Mouse (Mus musculus): ENCODE data around the gene Phlpp2. TPM values are rescaled to one million over a fixed set of nuclear protein-coding genes. Genes with fewer than 3 reads are reported as not detected.

The Phlpp2 gene
- polyA plus RNA-seq, 1 experiment from 2014 or later: 1.5 TPM

DNA sequence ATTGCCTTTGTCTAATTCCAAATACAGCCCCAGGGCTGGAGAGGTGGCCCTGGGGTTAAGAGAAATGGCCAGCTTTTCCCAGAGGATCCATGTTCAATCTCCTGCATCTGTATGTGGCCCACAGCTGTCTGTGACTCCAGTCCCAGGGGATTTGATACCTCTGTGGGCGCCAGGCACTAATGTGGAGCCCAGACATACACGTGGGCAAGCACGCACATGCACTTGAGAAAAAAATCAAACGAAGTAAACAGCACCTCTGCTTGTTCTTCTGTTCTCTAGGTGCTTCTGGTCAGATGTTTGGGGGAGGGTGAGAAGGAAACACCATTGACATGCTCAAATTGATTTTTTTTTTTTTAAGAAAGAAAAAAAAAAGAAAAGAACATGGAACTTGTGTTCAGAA, 95.8 kb downstream of the Phlpp2 start:
- H3K27me3 ChIP-seq (replicated peaks): peaks cover 59% of the 10 kb centered on the region
- H3K36me3 ChIP-seq: no peaks in the 10 kb centered on the region
- WGBS: 70% methylated on average over 4 of the region's 4 CpGs
- no peak overlapping the region for H3K4me2 ChIP-seq
- H3K9me3 ChIP-seq (replicated peaks): no peaks in the 10 kb centered on the region
- ATAC-seq (ENCODE audit: insufficient number of reproducible peaks, low FRiP score): no peak
- no peak overlapping the region for H3K27ac ChIP-seq (ENCODE audit: poor library complexity, severe bottlenecking)
- peaks cover 16% of the 10 kb centered on the region for H3K4me1 ChIP-seq (replicated peaks)
- H3K4me3 ChIP-seq: no peak overlapping the region
- no peak overlapping the region for H3K9ac ChIP-seq

DNA sequence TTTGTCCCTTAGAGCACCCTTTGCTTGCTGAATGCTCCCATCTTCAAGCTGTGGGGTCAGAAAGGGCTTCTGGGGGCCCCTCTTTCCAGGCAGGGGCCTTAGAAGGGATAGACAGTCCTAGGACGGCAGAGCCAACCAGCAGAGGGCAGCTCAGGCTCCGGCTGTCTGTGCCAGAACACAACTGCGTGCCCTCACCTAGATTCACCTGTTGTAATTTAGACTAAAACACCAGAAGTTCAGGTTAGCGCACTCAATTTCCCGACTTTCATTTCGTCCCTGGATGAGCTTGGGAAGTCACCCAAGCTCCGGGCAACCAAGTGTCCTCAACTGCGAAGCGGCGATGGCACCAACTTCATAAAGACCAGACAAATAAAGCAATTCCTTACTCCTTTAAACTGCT, 100.5 kb downstream of the Phlpp2 start:
- H3K9ac ChIP-seq: no peak overlapping the region
- 56% methylated on average over 10 of the region's 10 CpGs for WGBS
- peaks cover 32% of the 10 kb centered on the region for H3K27me3 ChIP-seq (replicated peaks)
- no peaks in the 10 kb centered on the region for H3K4me1 ChIP-seq (replicated peaks)
- no peaks in the 10 kb centered on the region for H3K9me3 ChIP-seq (replicated peaks)
- no peaks in the 10 kb centered on the region for H3K36me3 ChIP-seq
- ATAC-seq (ENCODE audit: insufficient number of reproducible peaks, low FRiP score): no peak
- H3K4me2 ChIP-seq: peak overlapping the region; percentile 8; the same call in 1 of the 2 replicates
- H3K27ac ChIP-seq (ENCODE audit: poor library complexity, severe bottlenecking): no peak overlapping the region
- no peak overlapping the region for H3K4me3 ChIP-seq

DNA sequence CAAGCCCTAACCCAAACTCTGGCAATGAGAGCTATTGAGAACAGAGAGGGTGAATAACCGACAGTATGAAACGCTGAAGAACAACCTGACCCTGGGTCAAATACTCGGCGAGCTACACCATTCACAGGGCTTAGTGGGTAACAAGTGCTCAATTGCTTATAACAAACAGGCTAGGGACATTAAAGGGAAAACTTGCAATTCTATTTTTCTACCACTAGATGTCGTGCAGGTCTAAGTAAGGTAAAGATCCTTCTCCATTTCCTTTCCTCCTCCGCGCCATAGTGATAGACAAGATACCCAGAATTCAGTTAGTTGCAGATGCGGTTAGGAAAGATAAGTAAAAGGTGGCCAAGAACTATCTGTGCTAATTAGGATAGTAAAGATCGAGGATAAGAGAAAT, 102.0 kb downstream of the Phlpp2 start:
- Histone ChIP-seq H3K27me3 (replicated peaks) (peaks cover 28% of the 10 kb centered on the region), H3K4me3 (no peak overlapping the region), H3K9me3 (replicated peaks) (peaks cover 4% of the 10 kb centered on the region), H3K9ac (no peak overlapping the region), H3K4me1 (replicated peaks) (no peaks in the 10 kb centered on the region), H3K27ac (ENCODE audit: poor library complexity, severe bottlenecking) (no peak overlapping the region), H3K36me3 (no peaks in the 10 kb centered on the region), H3K4me2 (no peak overlapping the region)
- 6% methylated on average over 9 of the region's 9 CpGs for WGBS
- no peak for ATAC-seq (ENCODE audit: insufficient number of reproducible peaks, low FRiP score)

DNA sequence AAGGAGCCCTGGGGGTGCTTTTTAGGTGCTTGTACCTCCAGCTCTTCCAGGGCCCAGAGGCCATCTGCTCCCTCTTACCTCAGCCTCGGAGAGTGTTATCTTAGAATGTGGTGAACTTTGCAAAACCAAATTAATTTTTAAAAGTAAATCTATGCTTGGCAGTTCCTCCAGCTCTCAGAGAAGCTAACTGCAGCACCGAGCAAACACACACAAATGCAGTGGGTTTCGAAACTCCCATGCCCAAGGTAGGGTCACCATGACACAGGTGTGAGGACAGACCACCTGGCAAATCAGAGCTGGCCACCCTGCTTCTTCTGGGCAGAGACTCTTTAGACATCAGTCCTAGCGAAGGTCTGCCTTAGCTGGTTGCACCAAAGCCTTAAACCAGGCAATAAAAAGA, 104.6 kb downstream of the Phlpp2 start:
- H3K36me3 ChIP-seq: no peaks in the 10 kb centered on the region
- no peak for ATAC-seq (ENCODE audit: insufficient number of reproducible peaks, low FRiP score)
- peaks cover 6% of the 10 kb centered on the region for H3K9me3 ChIP-seq (replicated peaks)
- H3K4me3 ChIP-seq: no peak overlapping the region
- no peak overlapping the region for H3K27ac ChIP-seq (ENCODE audit: poor library complexity, severe bottlenecking)
- H3K4me2 ChIP-seq: no peak overlapping the region
- 76% methylated on average over 4 of the region's 4 CpGs for WGBS
- H3K4me1 ChIP-seq (replicated peaks): no peaks in the 10 kb centered on the region
- no peak overlapping the region for H3K9ac ChIP-seq
- peaks cover 27% of the 10 kb centered on the region for H3K27me3 ChIP-seq (replicated peaks)

- Histone ChIP-seq H3K27ac (ENCODE audit: poor library complexity, severe bottlenecking) (no peak overlapping the region), H3K4me3 (no peak overlapping the region), H3K27me3 (replicated peaks) (0 out of 2 replicates have a peak, but pooled peaks cover 3% of the 10 kb centered on the region), H3K9me3 (replicated peaks) (peaks cover 6% of the 10 kb centered on the region), H3K4me1 (replicated peaks) (no peaks in the 10 kb centered on the region), H3K4me2 (no peak overlapping the region), H3K9ac (no peak overlapping the region), H3K36me3 (no peaks in the 10 kb centered on the region)
- ATAC-seq (ENCODE audit: insufficient number of reproducible peaks, low FRiP score): no peak
- WGBS: 69% methylated on average over 6 of the region's 6 CpGs
These were observed 111.0 kb downstream of the Phlpp2 start for GRCm38 (mm10) chr8:109979339-109979738.

DNA sequence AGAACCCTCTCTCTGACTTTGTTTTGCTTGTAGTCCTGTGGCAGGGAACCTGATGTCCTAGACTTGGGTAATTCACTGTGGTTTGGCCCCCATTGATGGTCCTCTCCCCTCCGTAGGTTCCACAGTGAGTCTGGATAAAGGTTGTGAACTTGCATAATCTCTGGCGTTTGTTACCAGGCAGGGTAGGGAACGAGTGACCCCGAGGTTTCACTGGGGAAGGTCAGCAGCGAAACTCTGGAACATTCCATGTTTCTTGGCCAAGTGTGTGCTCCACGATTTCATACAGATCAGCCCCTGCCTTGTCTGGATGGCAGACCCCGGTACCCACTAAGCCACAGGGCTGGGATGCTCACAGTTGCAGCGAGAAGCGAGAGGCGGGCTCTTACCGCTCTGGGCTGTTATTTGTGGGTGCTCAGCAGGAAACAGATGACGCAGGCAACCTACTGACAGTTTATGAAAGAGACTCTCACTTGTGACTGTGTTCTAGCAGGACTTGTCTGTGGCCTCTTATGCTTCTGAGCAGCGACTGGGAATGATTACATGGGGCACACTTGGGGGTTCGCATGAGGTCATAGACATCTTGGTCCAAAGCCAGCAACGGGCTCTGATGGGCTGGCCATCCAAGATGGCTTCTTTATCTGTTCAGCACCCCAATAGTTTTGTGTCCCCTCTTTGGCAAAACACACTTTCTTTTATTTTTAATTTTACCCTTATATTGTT, 114.2 kb downstream of the Phlpp2 start:
- H3K9ac ChIP-seq: no peak overlapping the region
- H3K27ac ChIP-seq (ENCODE audit: poor library complexity, severe bottlenecking): no peak overlapping the region
- H3K27me3 ChIP-seq (replicated peaks): 0 out of 2 replicates have a peak, but pooled peaks cover 3% of the 10 kb centered on the region
- WGBS: 72% methylated on average over 15 of the region's 15 CpGs
- no peak overlapping the region for H3K4me2 ChIP-seq
- no peaks in the 10 kb centered on the region for H3K9me3 ChIP-seq (replicated peaks)
- no peak overlapping the region for H3K4me3 ChIP-seq
- no peaks in the 10 kb centered on the region for H3K36me3 ChIP-seq
- ATAC-seq (ENCODE audit: insufficient number of reproducible peaks, low FRiP score): no peak
- H3K4me1 ChIP-seq (replicated peaks): no peaks in the 10 kb centered on the region

DNA sequence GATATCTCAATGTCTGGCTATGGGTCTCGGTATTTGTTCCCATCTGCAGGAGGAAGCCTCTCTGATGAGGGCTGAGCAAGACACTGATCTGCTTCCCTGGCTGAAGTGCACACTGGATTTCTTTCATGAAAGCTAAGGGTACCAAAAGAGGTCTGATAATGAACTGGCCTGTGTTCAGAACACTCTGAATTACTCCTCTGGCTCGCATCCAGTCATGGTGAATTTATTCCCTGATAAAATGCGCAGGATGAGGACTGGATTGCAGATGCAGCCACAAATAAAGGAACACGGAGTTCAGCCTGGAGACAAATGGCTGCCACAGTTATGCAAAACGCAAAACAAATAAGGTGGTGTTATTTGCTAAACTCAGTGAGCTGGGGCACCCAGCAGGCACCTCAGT, 115.6 kb downstream of the Phlpp2 start:
- ATAC-seq (ENCODE audit: insufficient number of reproducible peaks, low FRiP score): no peak
- Histone ChIP-seq H3K4me3 (no peak overlapping the region), H3K9me3 (replicated peaks) (no peaks in the 10 kb centered on the region), H3K9ac (no peak overlapping the region), H3K27ac (ENCODE audit: poor library complexity, severe bottlenecking) (no peak overlapping the region), H3K36me3 (no peaks in the 10 kb centered on the region), H3K4me1 (replicated peaks) (no peaks in the 10 kb centered on the region), H3K27me3 (replicated peaks) (0 out of 2 replicates have a peak, but pooled peaks cover 3% of the 10 kb centered on the region), H3K4me2 (no peak overlapping the region)
- WGBS: 41% methylated on average over 5 of the region's 5 CpGs

DNA sequence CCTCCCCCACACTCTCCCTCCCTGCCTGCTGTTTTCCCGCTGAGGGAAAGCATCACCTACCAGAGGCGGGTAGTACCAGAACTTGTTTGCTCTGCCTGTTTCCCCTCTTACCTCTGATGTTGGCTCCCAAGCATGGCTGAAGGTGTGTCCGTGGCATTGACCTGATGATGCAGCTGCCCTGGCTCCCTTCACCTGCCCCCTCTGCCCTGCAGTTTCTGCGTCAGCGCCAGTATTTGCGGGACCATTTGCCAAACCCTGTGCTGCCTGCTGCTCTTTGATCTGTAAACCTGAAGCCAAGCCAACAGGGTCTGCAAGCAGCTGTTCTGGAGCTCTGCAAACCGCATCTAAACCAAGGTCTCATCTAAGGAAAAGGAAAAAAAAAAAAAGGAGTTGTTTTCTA, 118.0 kb downstream of the Phlpp2 start:
- Histone ChIP-seq H3K4me2 (no peak overlapping the region), H3K9me3 (replicated peaks) (no peaks in the 10 kb centered on the region), H3K4me1 (replicated peaks) (no peaks in the 10 kb centered on the region), H3K27me3 (replicated peaks) (no peaks in the 10 kb centered on the region), H3K27ac (ENCODE audit: poor library complexity, severe bottlenecking) (no peak overlapping the region), H3K4me3 (no peak overlapping the region), H3K9ac (no peak overlapping the region), H3K36me3 (no peaks in the 10 kb centered on the region)
- WGBS: 48% methylated on average over 7 of the region's 7 CpGs
- ATAC-seq (ENCODE audit: insufficient number of reproducible peaks, low FRiP score): no peak

DNA sequence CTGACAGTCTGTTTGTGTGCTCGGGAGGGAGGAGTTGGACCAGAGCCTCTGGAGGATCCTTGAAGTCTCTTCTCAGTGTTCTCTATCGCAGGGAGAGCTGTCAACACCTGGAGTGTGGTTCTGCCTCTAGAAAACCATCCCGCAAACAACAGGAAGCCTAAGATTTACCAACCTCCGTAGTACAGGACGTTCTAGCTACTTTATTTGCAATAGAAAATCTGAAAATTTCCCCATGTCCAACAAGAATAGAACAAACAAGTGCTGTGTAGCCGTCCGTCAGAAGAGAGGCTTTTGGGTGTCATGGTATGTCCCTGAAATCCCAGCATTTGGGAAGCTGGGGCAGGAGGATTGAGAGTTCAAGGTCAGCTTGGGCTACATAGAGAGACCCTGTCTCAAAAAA, 119.4 kb downstream of the Phlpp2 start:
- ATAC-seq (ENCODE audit: insufficient number of reproducible peaks, low FRiP score): no peak
- H3K9ac ChIP-seq: no peak overlapping the region
- H3K4me3 ChIP-seq: no peak overlapping the region
- H3K27ac ChIP-seq (ENCODE audit: poor library complexity, severe bottlenecking): no peak overlapping the region
- H3K36me3 ChIP-seq: no peaks in the 10 kb centered on the region
- WGBS: 59% methylated on average over 7 of the region's 7 CpGs
- H3K9me3 ChIP-seq (replicated peaks): no peaks in the 10 kb centered on the region
- no peaks in the 10 kb centered on the region for H3K27me3 ChIP-seq (replicated peaks)
- H3K4me2 ChIP-seq: no peak overlapping the region
- H3K4me1 ChIP-seq (replicated peaks): no peaks in the 10 kb centered on the region

DNA sequence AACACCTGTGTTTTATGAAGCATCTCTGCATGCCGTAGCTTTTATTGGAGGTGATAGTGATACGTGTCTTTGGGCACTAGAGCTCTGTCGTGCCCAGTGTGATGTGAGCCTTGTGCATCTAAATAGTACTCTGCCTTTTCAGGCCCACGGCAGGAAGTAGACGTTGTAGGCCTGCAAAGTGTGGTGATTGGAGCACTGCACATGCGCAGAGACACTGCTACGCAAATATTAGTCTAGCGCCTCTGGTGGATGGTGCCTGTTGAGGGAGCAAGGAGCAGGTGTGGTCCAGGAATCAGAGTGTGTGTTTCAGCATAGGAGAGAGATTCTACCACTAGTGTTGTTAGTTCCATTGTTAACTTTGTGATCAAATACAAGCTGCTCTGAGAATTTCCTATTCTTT, 120.8 kb downstream of the Phlpp2 start:
- WGBS: 84% methylated on average over 8 of the region's 8 CpGs
- no peak for ATAC-seq (ENCODE audit: insufficient number of reproducible peaks, low FRiP score)

GRCm38 (mm10) chr8:109990224-109990623, 121.9 kb downstream of the Phlpp2 start, which contains the start of gene Tat:
Gene Tat, plus strand, starts transcription at chr8:109990437.
- H3K9ac ChIP-seq: no peak within 1 kb of the TSS
- no peaks in the 10 kb centered on the region for H3K9me3 ChIP-seq (replicated peaks)
- no peak within 1 kb of the TSS for H3K4me3 ChIP-seq
- ATAC-seq (ENCODE audit: insufficient number of reproducible peaks, low FRiP score): no peak
- H3K27me3 ChIP-seq (replicated peaks): 0 out of 2 replicates have a peak, but pooled peaks cover 3% of the 10 kb centered on the region
- no peaks in the 10 kb centered on the region for H3K36me3 ChIP-seq
- WGBS: 67% methylated on average over 8 of the region's 8 CpGs
- no peaks in the 10 kb centered on the region for H3K4me1 ChIP-seq (replicated peaks)
- no peak within 1 kb of the TSS for H3K27ac ChIP-seq (ENCODE audit: poor library complexity, severe bottlenecking)
- no peak within 1 kb of the TSS for H3K4me2 ChIP-seq

More for the DNA sequence above, 120.8 kb downstream of the Phlpp2 start:
- H3K9ac ChIP-seq: no peak overlapping the region
- no peak overlapping the region for H3K4me2 ChIP-seq
- no peaks in the 10 kb centered on the region for H3K9me3 ChIP-seq (replicated peaks)
- no peaks in the 10 kb centered on the region for H3K36me3 ChIP-seq
- H3K4me3 ChIP-seq: no peak overlapping the region
- H3K4me1 ChIP-seq (replicated peaks): no peaks in the 10 kb centered on the region
- no peak overlapping the region for H3K27ac ChIP-seq (ENCODE audit: poor library complexity, severe bottlenecking)
- H3K27me3 ChIP-seq (replicated peaks): no peaks in the 10 kb centered on the region

- no peak for ATAC-seq (ENCODE audit: insufficient number of reproducible peaks, low FRiP score)
These were observed 123.8 kb downstream of the Phlpp2 start for GRCm38 (mm10) chr8:109992166-109992565.

More at GRCm38 (mm10) chr8:109992166-109992565, 123.8 kb downstream of the Phlpp2 start:
- Histone ChIP-seq H3K36me3 (no peaks in the 10 kb centered on the region), H3K4me2 (no peak overlapping the region), H3K9ac (no peak overlapping the region), H3K27ac (ENCODE audit: poor library complexity, severe bottlenecking) (no peak overlapping the region), H3K4me3 (no peak overlapping the region), H3K4me1 (replicated peaks) (no peaks in the 10 kb centered on the region), H3K27me3 (replicated peaks) (0 out of 2 replicates have a peak, but pooled peaks cover 3% of the 10 kb centered on the region), H3K9me3 (replicated peaks) (no peaks in the 10 kb centered on the region)
- WGBS: 79% methylated on average over 5 of the region's 5 CpGs

All from heart, embryonic 12.5 days (tissue).